9 mouse cellular contexts compared by ENCODE assay signal in the genomic region with DNA sequence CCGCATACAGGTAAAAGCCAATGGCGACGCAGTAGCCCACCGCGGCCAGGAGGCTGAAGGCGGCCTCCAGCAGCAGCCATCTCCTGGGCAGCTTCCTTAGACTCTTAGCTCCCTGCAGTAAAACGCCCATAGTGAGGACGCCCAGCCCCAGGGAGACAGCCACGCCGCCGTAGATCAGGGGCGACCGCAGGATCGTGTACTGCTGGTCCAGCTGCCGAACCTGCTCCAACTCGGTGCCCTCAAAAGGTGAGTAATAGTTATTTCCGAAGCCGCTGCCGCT. TPM values are rescaled to one million over a fixed set of nuclear protein-coding genes. Genes with fewer than 3 reads are reported as not detected.
DNase-seq lines count a peak whose midpoint lies in the region; ATAC-seq and TF ChIP-seq lines count a peak whose summit lies in the region.
"Had no signal": no experiment of that assay in that cellular context is flagged by ENCODE, and none has a peak within 500 bp of the region (broad histone marks: within the 10 kb centered on the region; RNA-seq: fewer than 3 reads in every experiment).

No protein-coding gene starts in this region.

- 0 out of 2 replicates have a peak overlapping the region, but pooled peaks have one; percentile 14 for H3K9ac ChIP-seq in heart, embryonic 14.5 days (ENCODE audit: low read length)
- peak overlapping the region; percentile 62 for H3K9ac ChIP-seq in forebrain, postnatal 0 days
- H3K9ac ChIP-seq in liver, postnatal 0 days (replicated peaks), result no peak overlapping the region

- DNase-seq in heart, postnatal 25 days (ENCODE audit: low spot score), result no peak
- peak; percentile 33 for DNase-seq in brain, adult 2 months (ENCODE audit: low read depth, low spot score)
- DNase-seq in forebrain, postnatal 0 days, result no peak
- no peak for DNase-seq in liver, postnatal 0 days
- DNase-seq in layer of hippocampus, adult 8-10 months (ENCODE audit: low spot score in 2 of 2), result no peak
- no peak for DNase-seq in adrenal gland, postnatal 4 days (ENCODE audit: low spot score in 2 of 2)
- DNase-seq in gastrocnemius, postnatal 25 days, result no peak

- H3K4me3 ChIP-seq in heart, embryonic 14.5 days (ENCODE audit: control insufficient read depth in 1 of 2, insufficient read depth in 1 of 2, low read depth in 1 of 2, low read length in 2 of 2), result peak overlapping the region; percentile 27
- peak overlapping the region; percentile 42 for H3K4me3 ChIP-seq in forebrain, postnatal 0 days (ENCODE audit: low read depth, low read length)
- H3K4me3 ChIP-seq in liver, postnatal 0 days (ENCODE audit: low read depth, low read length), result no peak overlapping the region

- H3K27me3 ChIP-seq in heart, embryonic 14.5 days (ENCODE audit: control insufficient read depth, insufficient read depth, low read length), result peaks cover 26% of the 10 kb centered on the region
- H3K27me3 ChIP-seq in forebrain, postnatal 0 days (ENCODE audit: insufficient read depth, low read length), result no peaks in the 10 kb centered on the region; the same call in 1 of the 2 replicates
- peaks cover 17% of the 10 kb centered on the region for H3K27me3 ChIP-seq in liver, postnatal 0 days (ENCODE audit: insufficient read depth, low read length)

- no peak for TF ChIP-seq EP300 in liver, postnatal 0 days (IDR thresholded peaks at IDR 0.05; ENCODE audit: low read depth)

- H3K36me3 ChIP-seq in heart, embryonic 14.5 days (ENCODE audit: control insufficient read depth, insufficient read depth, low read length), result 0 out of 2 replicates have a peak, but pooled peaks cover 6% of the 10 kb centered on the region
- peaks cover 2% of the 10 kb centered on the region; the same call in 1 of the 2 replicates for H3K36me3 ChIP-seq in forebrain, postnatal 0 days (ENCODE audit: insufficient read depth)
- peaks cover 5% of the 10 kb centered on the region; the same call in 1 of the 2 replicates for H3K36me3 ChIP-seq in liver, postnatal 0 days (replicated peaks; ENCODE audit: insufficient read depth, low read length)

- no peak for ATAC-seq in heart, embryonic 14.5 days (ENCODE audit: insufficient number of reproducible peaks, insufficient read depth, low FRiP score, low read depth)
- ATAC-seq in forebrain, postnatal 0 days, result peak; percentile 49
- no peak for ATAC-seq in liver, postnatal 0 days

- intact Hi-C loops in heart, postnatal 25 days (cut with DNase I), result no loop called here

- H3K27ac ChIP-seq in heart, embryonic 14.5 days (replicated peaks in 1 of 2; ENCODE audit: control insufficient read depth in 1 of 2, insufficient read depth in 1 of 2, low read depth in 2 of 2, low read length in 2 of 2), result no peak overlapping the region
- peak overlapping the region; percentile 76 for H3K27ac ChIP-seq in forebrain, postnatal 0 days (ENCODE audit: low read depth, low read length)
- no peak overlapping the region for H3K27ac ChIP-seq in liver, postnatal 0 days (ENCODE audit: low read depth)

- TF ChIP-seq CTCF in forebrain, postnatal 0 days (IDR thresholded peaks at IDR 0.05; ENCODE audit: low read depth), result no peak
- no peak for TF ChIP-seq CTCF in liver, postnatal 0 days (IDR thresholded peaks at IDR 0.05; ENCODE audit: low read depth)

- peaks cover 0 to 2% of the 10 kb centered on the region in 2 experiments; a peak in 2 of 4 replicates for H3K4me1 ChIP-seq in heart, embryonic 14.5 days (ENCODE audit: control insufficient read depth in 2 of 2, insufficient read depth in 2 of 2, low read length in 2 of 2)
- 0 out of 2 replicates have a peak, but pooled peaks cover 5% of the 10 kb centered on the region for H3K4me1 ChIP-seq in forebrain, postnatal 0 days (ENCODE audit: insufficient read depth)
- H3K4me1 ChIP-seq in liver, postnatal 0 days (ENCODE audit: insufficient read depth), result no peaks in the 10 kb centered on the region; the same call in 1 of the 2 replicates

- H3K9me3 ChIP-seq in heart, embryonic 14.5 days (ENCODE audit: control insufficient read depth, low read length), result no peaks in the 10 kb centered on the region
- no peaks in the 10 kb centered on the region for H3K9me3 ChIP-seq in forebrain, postnatal 0 days (ENCODE audit: low read length)
- no peaks in the 10 kb centered on the region for H3K9me3 ChIP-seq in liver, postnatal 0 days (ENCODE audit: low read length)
- H3K9me3 ChIP-seq: G1E had no signal

- 7% methylated on average over 19 of the region's 19 CpGs for WGBS in heart, embryonic 14.5 days
- WGBS in forebrain, postnatal 0 days, result 6% methylated on average over 19 of the region's 19 CpGs
- 4% methylated on average over 19 of the region's 19 CpGs for WGBS in liver, postnatal 0 days (ENCODE audit: insufficient replicate concordance)

- H3K4me2 ChIP-seq in heart, embryonic 14.5 days (ENCODE audit: low read length), result peak overlapping the region; percentile 69
- peak overlapping the region; percentile 75 for H3K4me2 ChIP-seq in forebrain, postnatal 0 days (ENCODE audit: low read depth)
- peak overlapping the region; percentile 36 for H3K4me2 ChIP-seq in liver, postnatal 0 days (ENCODE audit: low read depth, low read length)

RNA-seq across cellular contexts. Expression of a gene that starts 13.8 kb away (rescaled TPM):
- 0.12 and 0.51 TPM in 2 replicates for polyA plus RNA-seq in heart, embryonic 14.5 days (2014; fragmentation: Nextera tagmentation; extraction: Ambion mirVana)
- total RNA-seq in heart, postnatal 25 days (2021), result under 1 TPM in 1 of 2 experiments, not detected in 1; 0.20 TPM
- 0.69 and 0.76 TPM in 2 replicates for total RNA-seq in forebrain, postnatal 0 days (2014; rRNA removed)
- 0.64 and 1.4 TPM in 2 replicates for polyA plus RNA-seq in forebrain, postnatal 0 days (2015; fragmentation: Nextera tagmentation; extraction: Ambion mirVana)
- 0.58 and 0.69 TPM in 2 replicates for polyA plus RNA-seq in liver, postnatal 0 days (2015; fragmentation: Nextera tagmentation; extraction: Ambion mirVana)
- total RNA-seq in layer of hippocampus, adult 8-10 months (2022), result under 1 TPM in 2 of 4 experiments, not detected in 2; 0.20 to 0.25 TPM
- total RNA-seq in adrenal gland, postnatal 4 days (2021), result 1 to 10 TPM in 1 of 2 experiments, under 1 TPM in 1; 0.25 to 1.6 TPM
- not detected for total RNA-seq in gastrocnemius, postnatal 25 days (2021)
- polyA plus RNA-seq: G1E had no signal

RNA-seq across cellular contexts. Expression of a gene that starts 42.0 kb away (rescaled TPM):
- 0.11 TPM in 1 of 2 replicates, not detected in the other for polyA plus RNA-seq in heart, embryonic 14.5 days (2014; fragmentation: Nextera tagmentation; extraction: Ambion mirVana)
- under 1 TPM; 0.78 to 0.83 TPM for total RNA-seq in heart, postnatal 25 days (2021)
- not detected in 2 replicates for total RNA-seq in forebrain, postnatal 0 days (2014; rRNA removed)
- not detected in 2 replicates for polyA plus RNA-seq in forebrain, postnatal 0 days (2015; fragmentation: Nextera tagmentation; extraction: Ambion mirVana)
- polyA plus RNA-seq in liver, postnatal 0 days (2015; fragmentation: Nextera tagmentation; extraction: Ambion mirVana), result 64.5 and 108 TPM in 2 replicates
- not detected for total RNA-seq in layer of hippocampus, adult 8-10 months (2022)
- total RNA-seq in adrenal gland, postnatal 4 days (2021), result 1 to 10 TPM in 1 of 2 experiments, under 1 TPM in 1; 0.48 to 8.8 TPM
- not detected for total RNA-seq in gastrocnemius, postnatal 25 days (2021)
- polyA plus RNA-seq: G1E had no signal
